Mouse (Mus musculus) liver, adult 2 months (tissue): ENCODE measurements at regions not wholly inside any gene's neighbourhood (a gene's known extent, or its start where the extent isn't known, plus 50 kb on each side); places are given as distances from the start of the nearest gene placed in this dataset.

Experiments
- DNase-seq: peaks from one replicate; pipeline ENCODE4 v3.0.0-alpha.2; 2011; ENCODE audit warnings: low read depth, low spot score; ENCODE audit errors: extremely low read depth
- H3K27ac ChIP-seq: fragments of 200-500 bp; replicated peaks from 2 replicates; pipeline ENCODE4 v1.5.1; 2012; ENCODE audit warnings: low read depth, mild to moderate bottlenecking, control low read depth, inconsistent platforms, low read length; ENCODE audit not compliant: insufficient read depth
- H3K27me3 ChIP-seq: fragments of 200-500 bp; 2 replicates; pipeline ENCODE4 v1.6.1; 2012; ENCODE audit warnings: mild to moderate bottlenecking, moderate library complexity, low read length, inconsistent platforms; ENCODE audit not compliant: control insufficient read depth, insufficient read depth
- H3K36me3 ChIP-seq: fragments of 200-500 bp; 2 replicates; pipeline ENCODE4 v1.6.1; 2012; ENCODE audit warnings: low read length, inconsistent platforms; ENCODE audit not compliant: control insufficient read depth, insufficient read depth
- H3K4me1 ChIP-seq: fragments of 200-500 bp; 2 replicates; pipeline ENCODE4 v1.6.1; 2011; ENCODE audit warnings: low read length; ENCODE audit not compliant: control insufficient read depth, insufficient read depth
- H3K4me3 ChIP-seq: fragments of 200-500 bp; 2 replicates; pipeline ENCODE4 v1.5.1; 2011; ENCODE audit warnings: low read depth, mild to moderate bottlenecking, control low read depth, low read length, moderate library complexity; ENCODE audit not compliant: insufficient read depth
- H3K79me2 ChIP-seq: fragments of 200-500 bp; 2 replicates; pipeline ENCODE4 v1.6.1; 2012; ENCODE audit warnings: inconsistent platforms, mild to moderate bottlenecking, low read length, moderate library complexity; ENCODE audit not compliant: control insufficient read depth, insufficient read depth
- H3K9ac ChIP-seq: fragments of 200-500 bp; 2 replicates; pipeline ENCODE4 v1.6.1; 2012; ENCODE audit warnings: low read depth, mild to moderate bottlenecking, control low read depth, inconsistent platforms, low read length
- CTCF ChIP-seq: fragments of 200-500 bp; IDR thresholded peaks from 2 replicates; pipeline ENCODE4 v1.5.1; 2011; ENCODE audit warnings: low read depth, low read length, control low read depth
- POLR2A ChIP-seq: fragments of 200-500 bp; IDR thresholded peaks from 2 replicates; pipeline ENCODE4 v1.6.1; 2011; ENCODE audit warnings: low read length, control low read depth; ENCODE audit not compliant: insufficient read depth; ENCODE audit errors: extremely low read depth
- WGBS: fragments of 180-500 bp; shearing (Covaris S2); methylation state at CpG from one replicate; pipeline ENCODE4 v1.1.7; 2018; 5-methylcytosine and 5-hydroxymethylcytosine counted together

- no peaks in the 10 kb centered on the region for H3K36me3 ChIP-seq
- WGBS = 78% methylated on average over 9 of the region's 9 CpGs
Observed at GRCm38 (mm10) chr5:117040878-117041277, 75.0 kb downstream of the Suds3 start.

GRCm38 (mm10) chr5:117037261-117037660 is 78.7 kb downstream of the Suds3 start:
- 30% methylated on average over 3 of the region's 3 CpGs for WGBS
- TF ChIP-seq CTCF = no peak
- no peak for TF ChIP-seq POLR2A

More at GRCm38 (mm10) chr5:117040878-117041277, 75.0 kb downstream of the Suds3 start:
- Histone ChIP-seq H3K9ac (no peak overlapping the region), H3K4me1 (no peaks in the 10 kb centered on the region), H3K79me2 (no peaks in the 10 kb centered on the region), H3K27ac (no peak overlapping the region), H3K4me3 (no peak overlapping the region), H3K27me3 (peaks cover 2% of the 10 kb centered on the region; the same call in 1 of the 2 replicates)
- no peak for DNase-seq
- TF ChIP-seq POLR2A (no peak), CTCF (no peak)

GRCm38 (mm10) chr5:117032130-117032529 is 83.8 kb downstream of the Suds3 start:
- TF ChIP-seq CTCF (no peak), POLR2A (no peak)
- no peak overlapping the region for H3K4me3 ChIP-seq
- H3K4me1 ChIP-seq = no peaks in the 10 kb centered on the region
- DNase-seq = no peak
- no peak overlapping the region for H3K9ac ChIP-seq
- 79% methylated on average over 10 of the region's 10 CpGs for WGBS
- H3K27ac ChIP-seq = no peak overlapping the region
- no peaks in the 10 kb centered on the region for H3K79me2 ChIP-seq
- no peaks in the 10 kb centered on the region for H3K36me3 ChIP-seq
- peaks cover 2% of the 10 kb centered on the region; the same call in 1 of the 2 replicates for H3K27me3 ChIP-seq

More at GRCm38 (mm10) chr5:117037261-117037660, 78.7 kb downstream of the Suds3 start:
- Histone ChIP-seq H3K4me3 (no peak overlapping the region), H3K4me1 (no peaks in the 10 kb centered on the region), H3K36me3 (no peaks in the 10 kb centered on the region), H3K9ac (no peak overlapping the region), H3K27me3 (peaks cover 2% of the 10 kb centered on the region; the same call in 1 of the 2 replicates), H3K79me2 (no peaks in the 10 kb centered on the region), H3K27ac (no peak overlapping the region)
- peak; percentile 12 for DNase-seq

- WGBS = 87% methylated on average over 13 of the region's 13 CpGs
- no peaks in the 10 kb centered on the region for H3K27me3 ChIP-seq
- no peak for TF ChIP-seq POLR2A
- no peak for TF ChIP-seq CTCF
- H3K9ac ChIP-seq = no peak overlapping the region
- no peak for DNase-seq
- H3K36me3 ChIP-seq = no peaks in the 10 kb centered on the region
- no peak overlapping the region for H3K4me3 ChIP-seq
- no peaks in the 10 kb centered on the region for H3K79me2 ChIP-seq
- H3K27ac ChIP-seq = no peak overlapping the region
- H3K4me1 ChIP-seq = no peaks in the 10 kb centered on the region
Observed at GRCm38 (mm10) chr5:117025689-117026383, 90.1 kb downstream of the Suds3 start.

- DNase-seq = no peak
- no peaks in the 10 kb centered on the region for H3K79me2 ChIP-seq
- TF ChIP-seq POLR2A = no peak
- no peak for TF ChIP-seq CTCF
- WGBS = 65% methylated on average over 6 of the region's 6 CpGs
- H3K4me1 ChIP-seq = no peaks in the 10 kb centered on the region
- H3K4me3 ChIP-seq = no peak overlapping the region
- no peaks in the 10 kb centered on the region for H3K36me3 ChIP-seq
- no peak overlapping the region for H3K9ac ChIP-seq
- no peak overlapping the region for H3K27ac ChIP-seq
- no peaks in the 10 kb centered on the region for H3K27me3 ChIP-seq
Observed at GRCm38 (mm10) chr5:117018419-117019150, 97.3 kb downstream of the Suds3 start.
